Mouse (Mus musculus): ENCODE data around the gene Nccrp1.
A peak's percentile ranks its signal among the peaks of the same experiment; 100 is the strongest.

DNA sequence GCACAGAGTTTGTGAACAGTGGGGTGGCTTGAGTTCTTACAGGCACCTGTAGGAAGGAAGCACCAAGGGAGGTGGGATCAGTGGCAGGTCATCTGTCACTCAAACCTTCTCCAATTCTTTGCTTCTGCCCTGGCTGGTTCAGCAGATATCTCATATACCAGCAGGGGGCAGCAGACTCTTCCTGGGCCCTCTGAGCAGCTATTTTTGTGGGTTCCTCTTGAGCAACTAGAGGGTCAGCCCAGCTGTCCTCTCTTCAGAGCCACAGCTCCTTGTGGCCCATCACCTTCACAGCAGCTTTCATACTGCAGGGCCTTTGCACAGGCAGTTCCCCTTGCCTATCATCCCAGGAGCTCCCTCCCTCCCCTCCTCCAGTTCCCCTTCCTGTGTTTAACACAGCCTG is 21.2 kb upstream of the Nccrp1 start:
- peak; percentile 72 for TF ChIP-seq CTCF (IDR thresholded peaks at IDR 0.05; ENCODE audit: low read depth)
- TF ChIP-seq EP300 (IDR thresholded peaks at IDR 0.05; ENCODE audit: low read depth): no peak

Measured in heart, postnatal 0 days (tissue).